Mouse (Mus musculus) erythroid progenitor cell, adult 5-6 weeks (primary cell): ENCODE results near the gene Gucy1a1. TPM values are rescaled to one million over a fixed set of nuclear protein-coding genes. Genes with fewer than 3 reads are reported as not detected.

Experiments used
- total RNA-seq, 2 experiments: library from RNA; stranded (forward) in 1 of 2; stranded (reverse) in 1 of 2; fragments of 150-400 nt in 1 of 2; fragments of 186-747, 209-891 nt in 1 of 2; gene quantifications; 2 replicates each; pipeline versions ENCODE4 v1.2.3 to v1.2.4; 2015 to 2017; ENCODE audit warnings: low replicate concordance in 2 of 2

The Gucy1a1 gene
- total RNA-seq, 2 experiments from 2014 or later, result not detected

Other genes starting within 250 kb of the Gucy1a1 start
- 7.1 and 9.0 TPM in 2 replicates for gene Ctso, start 213.2 kb downstream of the Gucy1a1 start, total RNA-seq (2015; ENCODE audit: low replicate concordance)
- 0.53 and 2.6 TPM in 2 replicates for gene Ctso, start 213.2 kb downstream of the Gucy1a1 start, total RNA-seq (2017; ENCODE audit: low replicate concordance)
- not detected in 2 replicates for gene Tdo2, start 169.6 kb downstream of the Gucy1a1 start, total RNA-seq (2015; ENCODE audit: low replicate concordance)
- not detected in 2 replicates for gene Tdo2, start 169.6 kb downstream of the Gucy1a1 start, total RNA-seq (2017; ENCODE audit: low replicate concordance)
- gene Asic5, start 163.5 kb downstream of the Gucy1a1 start, total RNA-seq (2015; ENCODE audit: low replicate concordance), result not detected in 2 replicates
- gene Asic5, start 163.5 kb downstream of the Gucy1a1 start, total RNA-seq (2017; ENCODE audit: low replicate concordance), result not detected in 2 replicates
- gene Gucy1b1, start 71.1 kb downstream of the Gucy1a1 start, total RNA-seq (2015; ENCODE audit: low replicate concordance), result not detected in 2 replicates
- gene Gucy1b1, start 71.1 kb downstream of the Gucy1a1 start, total RNA-seq (2017; ENCODE audit: low replicate concordance), result not detected in 2 replicates
- gene Map9, start 212.3 kb upstream of the Gucy1a1 start, total RNA-seq (2015; ENCODE audit: low replicate concordance), result not detected in 2 replicates
- not detected in 2 replicates for gene Map9, start 212.3 kb upstream of the Gucy1a1 start, total RNA-seq (2017; ENCODE audit: low replicate concordance)